In genomic region chr3:123128091-123128490, GRCm38 (mm10) we compare ENCODE assay signal across 16 mouse cellular contexts.
DNase-seq lines count a peak whose midpoint lies in the region; ATAC-seq and TF ChIP-seq lines count a peak whose summit lies in the region.
"Had no signal": no experiment of that assay in that cellular context is flagged by ENCODE, and none has a peak within 500 bp of the region (broad histone marks: within the 10 kb centered on the region; RNA-seq: fewer than 3 reads in every experiment).

No protein-coding gene starts in this region.

- TF ChIP-seq CTCF in kidney, adult 2 months (conservative IDR thresholded peaks at IDR 0.05; ENCODE audit: insufficient read depth, insufficient read length, low read depth, low read length), result no peak

- H3K4me2 ChIP-seq in forebrain, embryonic 16.5 days (ENCODE audit: low read length), result no peak overlapping the region
- no peak overlapping the region for H3K4me2 ChIP-seq in forebrain, embryonic 14.5 days (ENCODE audit: low read length)
- H3K4me2 ChIP-seq: embryonic facial prominence, embryonic 13.5 days; forebrain, embryonic 13.5 days; hindbrain, embryonic 14.5 days; intestine, embryonic 15.5 days had no signal

- H3K27ac ChIP-seq in forebrain, embryonic 16.5 days (ENCODE audit: low read length), result no peak overlapping the region
- H3K27ac ChIP-seq in forebrain, embryonic 14.5 days (ENCODE audit: low read depth, low read length), result no peak overlapping the region
- H3K27ac ChIP-seq in kidney, adult 2 months (ENCODE audit: insufficient read depth, low read depth, low read length), result no peak overlapping the region
- peak overlapping the region; percentile 79 for H3K27ac ChIP-seq in brown adipose tissue, adult 24 weeks (replicated peaks; ENCODE audit: low read depth, low read length)
- H3K27ac ChIP-seq: embryonic facial prominence, embryonic 13.5 days; forebrain, embryonic 13.5 days; hindbrain, embryonic 10.5 days; hindbrain, embryonic 14.5 days; intestine, embryonic 15.5 days had no signal

- H3K27me3 ChIP-seq in forebrain, embryonic 16.5 days (replicated peaks; ENCODE audit: control insufficient read depth, insufficient read depth, low read length), result no peaks in the 10 kb centered on the region
- H3K27me3 ChIP-seq in forebrain, embryonic 14.5 days (replicated peaks; ENCODE audit: control insufficient read depth, insufficient read depth, low read length), result no peaks in the 10 kb centered on the region
- no peaks in the 10 kb centered on the region for H3K27me3 ChIP-seq in kidney, adult 2 months (replicated peaks; ENCODE audit: control insufficient read depth, insufficient read depth, low read length)
- H3K27me3 ChIP-seq: forebrain, embryonic 13.5 days; intestine, embryonic 15.5 days had no signal

- TF ChIP-seq POLR2A in kidney, adult 2 months (IDR thresholded peaks at IDR 0.05; ENCODE audit: low read depth, low read length), result no peak

- H3K4me3 ChIP-seq in forebrain, embryonic 16.5 days (replicated peaks; ENCODE audit: low read length), result no peak overlapping the region
- H3K4me3 ChIP-seq in forebrain, embryonic 14.5 days (ENCODE audit: low read depth, low read length), result no peak overlapping the region
- no peak overlapping the region for H3K4me3 ChIP-seq in kidney, adult 2 months (ENCODE audit: insufficient read depth, low read depth, low read length)
- no peak overlapping the region for H3K4me3 ChIP-seq in brown adipose tissue, adult 24 weeks (ENCODE audit: insufficient read depth, low read depth, low read length)
- H3K4me3 ChIP-seq: embryonic facial prominence, embryonic 13.5 days; forebrain, embryonic 13.5 days; heart, embryonic 10.5 days; hindbrain, embryonic 10.5 days; intestine, embryonic 15.5 days had no signal

- 79% methylated on average over 7 of the region's 7 CpGs for WGBS in forebrain, embryonic 16.5 days
- 85% methylated on average over 7 of the region's 7 CpGs for WGBS in forebrain, embryonic 14.5 days
- 60% methylated on average over 7 of the region's 7 CpGs for WGBS in kidney, adult 2 months

- H3K4me1 ChIP-seq in forebrain, embryonic 16.5 days (replicated peaks; ENCODE audit: control insufficient read depth, insufficient read depth, low read length), result peaks cover 6% of the 10 kb centered on the region
- no peaks in the 10 kb centered on the region for H3K4me1 ChIP-seq in forebrain, embryonic 14.5 days (ENCODE audit: control insufficient read depth, insufficient read depth, low read length)
- no peaks in the 10 kb centered on the region for H3K4me1 ChIP-seq in kidney, adult 2 months (ENCODE audit: control insufficient read depth, insufficient read depth, low read length)
- peaks cover 15% of the 10 kb centered on the region for H3K4me1 ChIP-seq in brown adipose tissue, adult 24 weeks (ENCODE audit: control insufficient read depth, insufficient read depth, insufficient read length, low read length)
- H3K4me1 ChIP-seq: embryonic facial prominence, embryonic 13.5 days; forebrain, embryonic 13.5 days; hindbrain, embryonic 10.5 days had no signal

- 0 out of 2 replicates have a peak, but pooled peaks have one; percentile 15 for ATAC-seq in forebrain, embryonic 16.5 days
- ATAC-seq in forebrain, embryonic 14.5 days, result no peak
- ATAC-seq: forebrain, embryonic 13.5 days; intestine, embryonic 15.5 days had no signal

- H3K36me3 ChIP-seq in forebrain, embryonic 16.5 days (ENCODE audit: control insufficient read depth, insufficient read depth), result no peaks in the 10 kb centered on the region
- no peaks in the 10 kb centered on the region for H3K36me3 ChIP-seq in forebrain, embryonic 14.5 days (ENCODE audit: control insufficient read depth, insufficient read depth, low read length)
- no peaks in the 10 kb centered on the region for H3K36me3 ChIP-seq in kidney, adult 2 months (ENCODE audit: control insufficient read depth, insufficient read depth, low read length)
- H3K36me3 ChIP-seq: embryonic facial prominence, embryonic 13.5 days; heart, embryonic 10.5 days; hindbrain, embryonic 10.5 days; intestine, embryonic 15.5 days had no signal

- peak; percentile 39 for DNase-seq in adrenal gland, postnatal 14 days
- no peak for DNase-seq in adrenal gland, adult 8-10 months
- no peak for DNase-seq in forebrain, embryonic 14.5 days (ENCODE audit: low spot score)
- peak; percentile 19 for DNase-seq in kidney, adult 2 months
- no peak for DNase-seq in kidney, postnatal 25 days
- DNase-seq: cerebellum, adult 18-20 months; cerebellum, adult 9-11 months; cerebellum, postnatal 36 days had no signal

- no peaks in the 10 kb centered on the region for H3K9me3 ChIP-seq in forebrain, embryonic 16.5 days (ENCODE audit: control insufficient read depth, low read length)
- no peaks in the 10 kb centered on the region for H3K9me3 ChIP-seq in forebrain, embryonic 14.5 days (replicated peaks; ENCODE audit: control insufficient read depth, low read length)
- H3K9me3 ChIP-seq: embryonic facial prominence, embryonic 13.5 days; forebrain, embryonic 13.5 days; heart, embryonic 10.5 days; hindbrain, embryonic 10.5 days; intestine, embryonic 15.5 days had no signal

- no peak overlapping the region for H3K9ac ChIP-seq in forebrain, embryonic 16.5 days (replicated peaks; ENCODE audit: low read depth, low read length)
- H3K9ac ChIP-seq in forebrain, embryonic 14.5 days (ENCODE audit: low read length), result no peak overlapping the region
- H3K9ac ChIP-seq: embryonic facial prominence, embryonic 13.5 days; forebrain, embryonic 13.5 days; hindbrain, embryonic 14.5 days; intestine, embryonic 15.5 days had no signal

Comparison
In these comparisons a context has a peak if more than half of its experiments do, and no peak if none do; other contexts are left out.
1. DNase-seq: peak in adrenal gland, postnatal 14 days (single experiment) and kidney, adult 2 months (single experiment); none in adrenal gland, adult 8-10 months (single experiment), forebrain, embryonic 14.5 days (single experiment) and kidney, postnatal 25 days (0 of 2).